Mouse (Mus musculus) heart, embryonic 11.5 days (tissue): ENCODE results near the gene Amy2a4. TPM values are rescaled to one million over a fixed set of nuclear protein-coding genes. Genes with fewer than 3 reads are reported as not detected.
"Not testable (repeated sequence)": the region's sequence is repeated elsewhere in the genome, so short reads cannot be mapped to it uniquely, and the experiment has no call there.

Experiments used
- ATAC-seq: fragments of 200-750 bp; cut with Nextera tagmentation; replicated peaks from 2 replicates; pipeline ENCODE4 v1.8.0; 2017; ENCODE audit warnings: moderate library complexity; ENCODE audit not compliant: insufficient number of reproducible peaks, low FRiP score, low TSS enrichment
- H3K27ac ChIP-seq: fragments of 300-500 bp; sonication (generic); 2 replicates; pipeline ENCODE4 v1.5.1; 2014; ENCODE audit warnings: mild to moderate bottlenecking, low read depth, low read length
- H3K27me3 ChIP-seq: fragments of 300-500 bp; sonication (generic); 2 replicates; pipeline ENCODE4 v1.6.1; 2014; ENCODE audit warnings: mild to moderate bottlenecking, low read length, mixed read lengths; ENCODE audit not compliant: control insufficient read depth, insufficient read depth
- H3K36me3 ChIP-seq: fragments of 300-500 bp; sonication (generic); 2 replicates; pipeline ENCODE4 v1.6.1; 2014; ENCODE audit warnings: mild to moderate bottlenecking, low read length, moderate library complexity, mixed read lengths; ENCODE audit not compliant: control insufficient read depth, insufficient read depth
- H3K4me1 ChIP-seq: fragments of 300-500 bp; sonication (generic); 2 replicates; pipeline ENCODE4 v1.6.1; 2014; ENCODE audit warnings: low read length; ENCODE audit not compliant: control insufficient read depth, insufficient read depth
- H3K4me2 ChIP-seq: fragments of 300-500 bp; sonication (generic); 2 replicates; pipeline ENCODE4 v1.6.1; 2014; ENCODE audit warnings: mild to moderate bottlenecking, moderate library complexity
- H3K4me3 ChIP-seq: fragments of 300-500 bp; sonication (generic); 2 replicates; pipeline ENCODE4 v1.5.1; 2014; ENCODE audit warnings: low read depth, low read length
- H3K9ac ChIP-seq: fragments of 300-500 bp; sonication (generic); 2 replicates; pipeline ENCODE4 v1.6.1; 2014; ENCODE audit warnings: mild to moderate bottlenecking, low read depth, low read length, moderate library complexity
- H3K9me3 ChIP-seq: fragments of 300-500 bp; sonication (generic); replicated peaks from 2 replicates; pipeline ENCODE4 v1.6.1; 2016; ENCODE audit warnings: low read length; ENCODE audit not compliant: control insufficient read depth
- WGBS: fragments of 180-500 bp; shearing (Covaris S2); extraction: QIAGEN DNeasy Blood & Tissue Kit; methylation state at CpG from one replicate; pipeline ENCODE4 v1.1.7; 2014; ENCODE audit not compliant: insufficient replicate concordance; 5-methylcytosine and 5-hydroxymethylcytosine counted together
- polyA plus RNA-seq: library from polyadenylated mRNA; unstranded; fragments of >200 nt; fragmentation: Nextera tagmentation; extraction: Ambion mirVana; gene quantifications from 2 replicates; pipeline ENCODE4 v1.2.1, GENCODE M21; 2014

Amy2a4 gene
- not detected in 2 replicates for polyA plus RNA-seq

GRCm38 (mm10) chr3:113291349-113291748, at the start of gene Amy2a4:
TSS of gene Amy2a4 (minus strand) at chr3:113291449.
- H3K4me2 ChIP-seq, H3K27me3 ChIP-seq, H3K27ac ChIP-seq, ATAC-seq, H3K4me3 ChIP-seq, H3K4me1 ChIP-seq, H3K9ac ChIP-seq, H3K36me3 ChIP-seq, H3K9me3 ChIP-seq: not testable (repeated sequence)
- no CpG with 5 or more reads among the region's 4 CpGs for WGBS

GRCm38 (mm10) chr3:113323952-113324351, 32.7 kb upstream of the Amy2a4 start, which contains the start of gene Amy2a3:
TSS of gene Amy2a3 (minus strand) at chr3:113324052.
- H3K36me3 ChIP-seq, H3K4me3 ChIP-seq, H3K9me3 ChIP-seq, H3K9ac ChIP-seq, H3K4me1 ChIP-seq, ATAC-seq, H3K27ac ChIP-seq, H3K4me2 ChIP-seq, H3K27me3 ChIP-seq: not testable (repeated sequence)
- no CpG with 5 or more reads among the region's 4 CpGs for WGBS

- H3K4me3 ChIP-seq, ATAC-seq, H3K27me3 ChIP-seq, H3K9me3 ChIP-seq, H3K27ac ChIP-seq, H3K4me2 ChIP-seq, H3K36me3 ChIP-seq, H3K9ac ChIP-seq, H3K4me1 ChIP-seq: not testable (repeated sequence)
- WGBS = no CpG with 5 or more reads among the region's 3 CpGs
These were observed 21.7 kb upstream of the Amy2a4 start for GRCm38 (mm10) chr3:113312937-113313336.

GRCm38 (mm10) chr3:113280285-113280684, 11.0 kb downstream of the Amy2a4 start:
- H3K27ac ChIP-seq, ATAC-seq, H3K9ac ChIP-seq, H3K9me3 ChIP-seq, H3K4me2 ChIP-seq, H3K4me3 ChIP-seq, H3K4me1 ChIP-seq, H3K27me3 ChIP-seq, H3K36me3 ChIP-seq: not testable (repeated sequence)

GRCm38 (mm10) chr3:113279586-113279985, 11.7 kb downstream of the Amy2a4 start:
- H3K9me3 ChIP-seq, H3K9ac ChIP-seq, H3K4me2 ChIP-seq, H3K27ac ChIP-seq, H3K4me3 ChIP-seq, H3K4me1 ChIP-seq, H3K36me3 ChIP-seq, H3K27me3 ChIP-seq: not testable (repeated sequence)
- ATAC-seq = peak; percentile 55

- WGBS = no CpG with 5 or more reads among the region's 4 CpGs
- not testable (repeated sequence) for H3K4me3 ChIP-seq, H3K9ac ChIP-seq, H3K4me2 ChIP-seq, H3K4me1 ChIP-seq, H3K9me3 ChIP-seq, H3K36me3 ChIP-seq, H3K27me3 ChIP-seq, ATAC-seq, H3K27ac ChIP-seq
These were observed 32.5 kb downstream of the Amy2a4 start, which contains the start of gene Amy2a5 for GRCm38 (mm10) chr3:113258737-113259136. TSS of gene Amy2a5 (minus strand) at chr3:113258837.

Other genes starting within 250 kb of the Amy2a4 start
- gene Amy2a5, start 32.6 kb downstream of the Amy2a4 start, polyA plus RNA-seq = not detected in 2 replicates
- not detected in 2 replicates for gene Amy2a3, start 32.6 kb upstream of the Amy2a4 start, polyA plus RNA-seq
- not detected in 2 replicates for gene Amy2a2, start 65.2 kb upstream of the Amy2a4 start, polyA plus RNA-seq
- gene Amy2a1, start 241.0 kb upstream of the Amy2a4 start, polyA plus RNA-seq = not detected in 2 replicates